Mouse (Mus musculus) hindbrain, embryonic 11.5 days (tissue): Measurements from ENCODE around the gene Ttc16. TPM values are rescaled to one million over a fixed set of nuclear protein-coding genes. Genes with fewer than 3 reads are reported as not detected.

Experiments used
- ATAC-seq: fragments of 200-750 bp; cut with Nextera tagmentation; 2 replicates; pipeline ENCODE4 v1.8.0; 2017; ENCODE audit warnings: mild to moderate bottlenecking, moderate TSS enrichment, moderate library complexity; ENCODE audit not compliant: low FRiP score
- DNase-seq: peaks from one replicate; pipeline ENCODE4 v3.0.0-alpha.2; 2015; ENCODE audit warnings: low spot score
- H3K27ac ChIP-seq: fragments of 300-500 bp; sonication (generic); 2 replicates; pipeline ENCODE4 v1.5.1; 2014; ENCODE audit warnings: mild to moderate bottlenecking, low read depth, low read length
- H3K27me3 ChIP-seq: fragments of 300-500 bp; sonication (generic); 2 replicates; pipeline ENCODE4 v1.6.1; 2014; ENCODE audit warnings: mild to moderate bottlenecking, low read length, moderate library complexity, mixed read lengths; ENCODE audit not compliant: control insufficient read depth, insufficient read depth
- H3K36me3 ChIP-seq: fragments of 300-500 bp; sonication (generic); 2 replicates; pipeline ENCODE4 v1.6.1; 2014; ENCODE audit warnings: mild to moderate bottlenecking, low read length, moderate library complexity, mixed read lengths; ENCODE audit not compliant: control insufficient read depth, insufficient read depth
- H3K4me1 ChIP-seq: fragments of 300-500 bp; sonication (generic); replicated peaks from 2 replicates; pipeline ENCODE4 v1.6.1; 2014; ENCODE audit warnings: low read length, mixed read lengths; ENCODE audit not compliant: control insufficient read depth, insufficient read depth
- H3K4me2 ChIP-seq: fragments of 300-500 bp; sonication (generic); replicated peaks from 2 replicates; pipeline ENCODE4 v1.6.1; 2014; ENCODE audit warnings: mild to moderate bottlenecking, low read depth, low read length
- H3K4me3 ChIP-seq: fragments of 300-500 bp; sonication (generic); 2 replicates; pipeline ENCODE4 v1.5.1; 2014; ENCODE audit warnings: low read depth, low read length
- H3K9ac ChIP-seq: fragments of 300-500 bp; sonication (generic); 2 replicates; pipeline ENCODE4 v1.6.1; 2014; ENCODE audit warnings: low read depth, low read length
- H3K9me3 ChIP-seq: fragments of 300-500 bp; sonication (generic); 2 replicates; pipeline ENCODE4 v1.6.1; 2016; ENCODE audit warnings: low read length; ENCODE audit not compliant: control insufficient read depth
- WGBS: fragments of 180-500 bp; shearing (Covaris S2); extraction: QIAGEN DNeasy Blood & Tissue Kit; methylation state at CpG from one replicate; pipeline ENCODE4 v1.1.7; 2014; 5-methylcytosine and 5-hydroxymethylcytosine counted together
- polyA plus RNA-seq: library from polyadenylated mRNA; unstranded; fragments of >200 nt; fragmentation: Nextera tagmentation; extraction: Ambion mirVana; gene quantifications from 2 replicates; pipeline ENCODE4 v1.2.1, GENCODE M21; 2014

Gene Ttc16
- polyA plus RNA-seq, 1 experiment from 2014 or later: 0.34 TPM

- Histone ChIP-seq H3K4me1 (no peaks in the 10 kb centered on the region), H3K4me3 (no peak overlapping the region), H3K9me3 (no peaks in the 10 kb centered on the region), H3K4me2 (no peak overlapping the region), H3K27ac (no peak overlapping the region), H3K9ac (no peak overlapping the region), H3K27me3 (no peaks in the 10 kb centered on the region), H3K36me3 (no peaks in the 10 kb centered on the region)
- DNase-seq (no peak), ATAC-seq (no peak)
- WGBS: 67% methylated on average over 7 of the region's 7 CpGs
Measured at GRCm38 (mm10) chr2:32817589-32817988, 42.2 kb upstream of the Ttc16 start.

GRCm38 (mm10) chr2:32816946-32817581, 41.6 kb upstream of the Ttc16 start:
- H3K4me3 ChIP-seq: no peak overlapping the region
- ATAC-seq (no peak), DNase-seq (no peak)
- WGBS: 75% methylated on average over 17 of the region's 17 CpGs
- H3K36me3 ChIP-seq: no peaks in the 10 kb centered on the region
- no peak overlapping the region for H3K4me2 ChIP-seq
- no peak overlapping the region for H3K27ac ChIP-seq
- no peaks in the 10 kb centered on the region for H3K27me3 ChIP-seq
- H3K9me3 ChIP-seq: no peaks in the 10 kb centered on the region
- H3K9ac ChIP-seq: no peak overlapping the region
- H3K4me1 ChIP-seq: no peaks in the 10 kb centered on the region

GRCm38 (mm10) chr2:32816497-32816896, 41.1 kb upstream of the Ttc16 start:
- no peak overlapping the region for H3K9ac ChIP-seq
- H3K9me3 ChIP-seq: no peaks in the 10 kb centered on the region
- no peak overlapping the region for H3K4me2 ChIP-seq
- H3K27ac ChIP-seq: no peak overlapping the region
- 92% methylated on average over 2 of the region's 2 CpGs for WGBS
- no peak for ATAC-seq
- no peaks in the 10 kb centered on the region for H3K27me3 ChIP-seq
- H3K4me1 ChIP-seq: no peaks in the 10 kb centered on the region
- no peak overlapping the region for H3K4me3 ChIP-seq
- no peak for DNase-seq
- no peaks in the 10 kb centered on the region for H3K36me3 ChIP-seq

GRCm38 (mm10) chr2:32811959-32812358, 36.5 kb upstream of the Ttc16 start:
- no peak overlapping the region for H3K4me2 ChIP-seq
- no peak overlapping the region for H3K27ac ChIP-seq
- ATAC-seq (no peak), DNase-seq (no peak)
- H3K36me3 ChIP-seq: 0 out of 2 replicates have a peak, but pooled peaks cover 6% of the 10 kb centered on the region
- no peaks in the 10 kb centered on the region for H3K9me3 ChIP-seq
- no peak overlapping the region for H3K4me3 ChIP-seq
- H3K4me1 ChIP-seq: no peaks in the 10 kb centered on the region
- H3K9ac ChIP-seq: no peak overlapping the region
- no peaks in the 10 kb centered on the region for H3K27me3 ChIP-seq
- WGBS: 82% methylated on average over 8 of the region's 8 CpGs

GRCm38 (mm10) chr2:32808816-32809566, 33.6 kb upstream of the Ttc16 start:
- H3K4me3 ChIP-seq: no peak overlapping the region
- WGBS: 93% methylated on average over 14 of the region's 14 CpGs
- H3K27me3 ChIP-seq: no peaks in the 10 kb centered on the region
- no peaks in the 10 kb centered on the region for H3K4me1 ChIP-seq
- H3K9ac ChIP-seq: no peak overlapping the region
- no peak overlapping the region for H3K4me2 ChIP-seq
- ATAC-seq: no peak
- no peaks in the 10 kb centered on the region for H3K9me3 ChIP-seq
- peaks cover 6% of the 10 kb centered on the region; the same call in 1 of the 2 replicates for H3K36me3 ChIP-seq
- no peak for DNase-seq
- no peak overlapping the region for H3K27ac ChIP-seq

- no peak for ATAC-seq
- no peak for DNase-seq
- Histone ChIP-seq H3K27ac (no peak overlapping the region), H3K9ac (no peak overlapping the region), H3K4me1 (no peaks in the 10 kb centered on the region), H3K27me3 (no peaks in the 10 kb centered on the region), H3K9me3 (no peaks in the 10 kb centered on the region), H3K36me3 (peaks cover 4% of the 10 kb centered on the region; the same call in 1 of the 2 replicates), H3K4me3 (no peak overlapping the region), H3K4me2 (no peak overlapping the region)
- 66% methylated on average over 10 of the region's 10 CpGs for WGBS
Measured at GRCm38 (mm10) chr2:32798251-32798962, 23.0 kb upstream of the Ttc16 start.

GRCm38 (mm10) chr2:32795748-32796418, 20.4 kb upstream of the Ttc16 start:
- H3K36me3 ChIP-seq: peaks cover 4% of the 10 kb centered on the region; the same call in 1 of the 2 replicates
- 86% methylated on average over 13 of the region's 13 CpGs for WGBS
- no peak overlapping the region for H3K4me2 ChIP-seq
- H3K4me3 ChIP-seq: no peak overlapping the region
- ATAC-seq: no peak
- DNase-seq: no peak
- H3K27me3 ChIP-seq: no peaks in the 10 kb centered on the region
- H3K9ac ChIP-seq: no peak overlapping the region
- H3K9me3 ChIP-seq: no peaks in the 10 kb centered on the region
- no peaks in the 10 kb centered on the region for H3K4me1 ChIP-seq
- H3K27ac ChIP-seq: no peak overlapping the region

- H3K36me3 ChIP-seq: no peaks in the 10 kb centered on the region
- WGBS: 89% methylated on average over 6 of the region's 6 CpGs
- no peak for ATAC-seq
- H3K9me3 ChIP-seq: no peaks in the 10 kb centered on the region
- no peak overlapping the region for H3K4me2 ChIP-seq
- H3K9ac ChIP-seq: no peak overlapping the region
- H3K27ac ChIP-seq: no peak overlapping the region
- no peak overlapping the region for H3K4me3 ChIP-seq
- no peak for DNase-seq
- no peaks in the 10 kb centered on the region for H3K27me3 ChIP-seq
- no peaks in the 10 kb centered on the region for H3K4me1 ChIP-seq
Measured at GRCm38 (mm10) chr2:32791297-32791696, 15.9 kb upstream of the Ttc16 start.
